Mouse (Mus musculus): ENCODE measurements around the gene Itga10. TPM values are rescaled to one million over a fixed set of nuclear protein-coding genes. Genes with fewer than 3 reads are reported as not detected.

Itga10 gene
- 0.51 and 0.84 TPM in 2 replicates for polyA plus RNA-seq (2016; fragmentation: Nextera tagmentation; extraction: Ambion mirVana)

- WGBS, result 71% methylated on average over 7 of the region's 7 CpGs
These were observed at the start of gene Itga10 for GRCm38 (mm10) chr3:96645018-96645649. TSS of gene Itga10 (plus strand) at chr3:96645584.

GRCm38 (mm10) chr3:96595661-96596060 is 49.7 kb upstream of the Itga10 start:
- no peak overlapping the region; the same call in 1 of the 2 replicates for H3K9ac ChIP-seq

More at GRCm38 (mm10) chr3:96645018-96645649, at the start of gene Itga10:
- no peaks in the 10 kb centered on the region for H3K9me3 ChIP-seq
- no peak within 1 kb of the TSS for H3K27ac ChIP-seq
- ATAC-seq (ENCODE audit: low FRiP score), result no peak
- H3K36me3 ChIP-seq (replicated peaks), result peaks cover 22% of the 10 kb centered on the region
- H3K9ac ChIP-seq, result no peak within 1 kb of the TSS
- H3K27me3 ChIP-seq, result no peaks in the 10 kb centered on the region
- H3K4me2 ChIP-seq, result no peak within 1 kb of the TSS
- H3K4me3 ChIP-seq (replicated peaks), result no peak within 1 kb of the TSS
- H3K4me1 ChIP-seq, result no peaks in the 10 kb centered on the region

GRCm38 (mm10) chr3:96596228-96596707 is 49.1 kb upstream of the Itga10 start, which contains the start of gene Ankrd34a:
TSS of gene Ankrd34a (plus strand) at chr3:96596636.
- no peaks in the 10 kb centered on the region for H3K9me3 ChIP-seq
- WGBS, result 1% methylated on average over 20 of the region's 23 CpGs
- H3K4me1 ChIP-seq, result peaks cover 66% of the 10 kb centered on the region
- H3K9ac ChIP-seq, result peak within 1 kb of the TSS; percentile 72
- peak within 1 kb of the TSS; percentile 49 for H3K4me3 ChIP-seq (replicated peaks)
- 0 out of 2 replicates have a peak within 1 kb of the TSS, but pooled peaks have one; percentile 36 for H3K27ac ChIP-seq
- peak within 1 kb of the TSS; percentile 95 for H3K4me2 ChIP-seq
- H3K27me3 ChIP-seq, result peaks cover 37% of the 10 kb centered on the region
- no peak for ATAC-seq (ENCODE audit: low FRiP score)
- H3K36me3 ChIP-seq (replicated peaks), result no peaks in the 10 kb centered on the region

More at GRCm38 (mm10) chr3:96595661-96596060, 49.7 kb upstream of the Itga10 start:
- H3K27me3 ChIP-seq, result peaks cover 37% of the 10 kb centered on the region
- peak overlapping the region; percentile 49; the same call in 1 of the 2 replicates for H3K4me3 ChIP-seq (replicated peaks)
- H3K27ac ChIP-seq, result no peak overlapping the region
- ATAC-seq (ENCODE audit: low FRiP score), result no peak
- 17% methylated on average over 6 of the region's 6 CpGs for WGBS
- peak overlapping the region; percentile 95 for H3K4me2 ChIP-seq
- peaks cover 65% of the 10 kb centered on the region for H3K4me1 ChIP-seq
- H3K36me3 ChIP-seq (replicated peaks), result no peaks in the 10 kb centered on the region
- H3K9me3 ChIP-seq, result no peaks in the 10 kb centered on the region

- H3K4me3 ChIP-seq (replicated peaks), result peak overlapping the region; percentile 49
- 2% methylated on average over 10 of the region's 12 CpGs for WGBS
- no peaks in the 10 kb centered on the region for H3K9me3 ChIP-seq
- H3K9ac ChIP-seq, result peak overlapping the region; percentile 72
- no peaks in the 10 kb centered on the region for H3K36me3 ChIP-seq (replicated peaks)
- H3K27ac ChIP-seq, result no peak overlapping the region
- H3K27me3 ChIP-seq, result peaks cover 37% of the 10 kb centered on the region
- peak overlapping the region; percentile 95 for H3K4me2 ChIP-seq
- H3K4me1 ChIP-seq, result peaks cover 67% of the 10 kb centered on the region
- ATAC-seq (ENCODE audit: low FRiP score), result no peak
These were observed 48.5 kb upstream of the Itga10 start for GRCm38 (mm10) chr3:96596855-96597254.

GRCm38 (mm10) chr3:96597435-96597891 is 47.9 kb upstream of the Itga10 start:
- Histone ChIP-seq H3K4me1 (peaks cover 68% of the 10 kb centered on the region), H3K9me3 (no peaks in the 10 kb centered on the region), H3K27me3 (peaks cover 37% of the 10 kb centered on the region), H3K27ac (peak overlapping the region; percentile 36; the same call in 1 of the 2 replicates), H3K9ac (peak overlapping the region; percentile 72), H3K4me2 (peak overlapping the region; percentile 95), H3K36me3 (replicated peaks) (no peaks in the 10 kb centered on the region), H3K4me3 (replicated peaks) (peak overlapping the region; percentile 49)
- ATAC-seq (ENCODE audit: low FRiP score), result 0 out of 2 replicates have a peak, but pooled peaks have one; percentile 2
- WGBS, result under 1% methylated on average over 40 of the region's 40 CpGs

- Histone ChIP-seq H3K27me3 (peaks cover 37% of the 10 kb centered on the region), H3K9me3 (no peaks in the 10 kb centered on the region), H3K9ac (peak overlapping the region; percentile 72), H3K27ac (peak overlapping the region; percentile 13; the same call in 1 of the 2 replicates), H3K4me2 (peak overlapping the region; percentile 95), H3K4me1 (peaks cover 68% of the 10 kb centered on the region), H3K4me3 (replicated peaks) (peak overlapping the region; percentile 49), H3K36me3 (replicated peaks) (no peaks in the 10 kb centered on the region)
- no peak for ATAC-seq (ENCODE audit: low FRiP score)
- WGBS, result 2% methylated on average over 51 of the region's 54 CpGs
These were observed 47.0 kb upstream of the Itga10 start for GRCm38 (mm10) chr3:96598156-96599068.

GRCm38 (mm10) chr3:96599069-96599393 is 46.4 kb upstream of the Itga10 start:
- Histone ChIP-seq H3K4me3 (replicated peaks) (peak overlapping the region; percentile 49), H3K36me3 (replicated peaks) (no peaks in the 10 kb centered on the region), H3K9ac (peak overlapping the region; percentile 72; the same call in 1 of the 2 replicates), H3K27me3 (peaks cover 37% of the 10 kb centered on the region), H3K4me1 (peaks cover 74% of the 10 kb centered on the region), H3K9me3 (no peaks in the 10 kb centered on the region), H3K27ac (no peak overlapping the region), H3K4me2 (peak overlapping the region; percentile 95)
- no peak for ATAC-seq (ENCODE audit: low FRiP score)
- 48% methylated on average over 8 of the region's 8 CpGs for WGBS

- 0 out of 2 replicates have a peak overlapping the region, but pooled peaks have one; percentile 95 for H3K4me2 ChIP-seq
- no peaks in the 10 kb centered on the region for H3K9me3 ChIP-seq
- no peaks in the 10 kb centered on the region for H3K36me3 ChIP-seq (replicated peaks)
- H3K4me1 ChIP-seq, result peaks cover 78% of the 10 kb centered on the region
- no peak for ATAC-seq (ENCODE audit: low FRiP score)
- 59% methylated on average over 3 of the region's 3 CpGs for WGBS
- H3K9ac ChIP-seq, result no peak overlapping the region
- no peak overlapping the region for H3K27ac ChIP-seq
- H3K27me3 ChIP-seq, result peaks cover 37% of the 10 kb centered on the region
- no peak overlapping the region for H3K4me3 ChIP-seq (replicated peaks)
These were observed 46.0 kb upstream of the Itga10 start for GRCm38 (mm10) chr3:96599411-96599810.

GRCm38 (mm10) chr3:96600639-96601250 is 44.6 kb upstream of the Itga10 start, which contains the start of gene Lix1l:
TSS of gene Lix1l (plus strand) at chr3:96601149.
- H3K4me2 ChIP-seq, result peak within 1 kb of the TSS; percentile 62
- under 1% methylated on average over 27 of the region's 27 CpGs for WGBS
- peaks cover 80% of the 10 kb centered on the region for H3K4me1 ChIP-seq
- peak within 1 kb of the TSS; percentile 96 for H3K27ac ChIP-seq
- no peaks in the 10 kb centered on the region for H3K36me3 ChIP-seq (replicated peaks)
- H3K9me3 ChIP-seq, result no peaks in the 10 kb centered on the region
- peak within 1 kb of the TSS; percentile 96 for H3K4me3 ChIP-seq (replicated peaks)
- peak; percentile 95 for ATAC-seq (ENCODE audit: low FRiP score)
- H3K9ac ChIP-seq, result peak within 1 kb of the TSS; percentile 97
- H3K27me3 ChIP-seq, result peaks cover 25% of the 10 kb centered on the region

- H3K4me1 ChIP-seq, result peaks cover 77% of the 10 kb centered on the region
- under 1% methylated on average over 22 of the region's 40 CpGs for whole genome bisulfite sequencing
These were observed 44.1 kb upstream of the Itga10 start for GRCm38 (mm10) chr3:96601251-96601787.

GRCm38 (mm10) chr3:96601941-96602703 is 43.3 kb upstream of the Itga10 start:
- peak overlapping the region; percentile 62 for H3K4me2 ChIP-seq
- peak overlapping the region; percentile 97 for H3K9ac ChIP-seq
- ATAC-seq (ENCODE audit: low FRiP score), result no peak
- H3K36me3 ChIP-seq (replicated peaks), result no peaks in the 10 kb centered on the region
- H3K27me3 ChIP-seq, result peaks cover 12% of the 10 kb centered on the region
- peak overlapping the region; percentile 96 for H3K27ac ChIP-seq
- no peaks in the 10 kb centered on the region for H3K9me3 ChIP-seq
- WGBS, result 19% methylated on average over 10 of the region's 10 CpGs
- peak overlapping the region; percentile 96 for H3K4me3 ChIP-seq (replicated peaks)
- H3K4me1 ChIP-seq, result peaks cover 69% of the 10 kb centered on the region

More at GRCm38 (mm10) chr3:96601251-96601787, 44.1 kb upstream of the Itga10 start:
- ATAC-seq (ENCODE audit: low FRiP score), result peak; percentile 63
- Histone ChIP-seq H3K4me2 (peak overlapping the region; percentile 62), H3K4me3 (replicated peaks) (peak overlapping the region; percentile 96), H3K27me3 (peaks cover 20% of the 10 kb centered on the region), H3K9ac (peak overlapping the region; percentile 97), H3K36me3 (replicated peaks) (no peaks in the 10 kb centered on the region), H3K9me3 (no peaks in the 10 kb centered on the region), H3K27ac (peak overlapping the region; percentile 96)

Data from forebrain, embryonic 12.5 days (tissue).